In the genomic region with DNA sequence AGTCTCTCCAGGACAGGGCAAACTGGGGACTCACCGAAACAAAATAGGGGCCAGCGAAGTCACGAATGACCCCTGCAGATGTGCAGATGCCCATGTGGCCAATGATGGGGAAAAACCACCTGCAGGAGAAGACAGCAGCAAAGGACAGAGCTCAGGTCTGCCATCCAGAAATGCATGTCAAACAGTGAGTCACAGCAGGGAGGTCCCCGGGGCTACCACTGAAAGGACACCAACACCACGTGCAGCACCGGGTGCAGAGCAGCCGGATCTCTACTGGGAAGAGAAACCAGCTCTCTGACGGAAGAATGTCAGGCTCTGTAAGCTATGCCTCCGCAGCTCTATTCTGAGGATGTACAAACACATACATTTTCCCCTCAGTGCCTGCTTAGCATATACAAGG, we compare ENCODE assay signal across 27 mouse cellular contexts. TPM values are rescaled to one million over a fixed set of nuclear protein-coding genes. Genes with fewer than 3 reads are reported as not detected.
"Had no signal": no experiment of that assay in that cellular context is flagged by ENCODE, and none has a peak within 500 bp of the region (broad histone marks: within the 10 kb centered on the region; RNA-seq: fewer than 3 reads in every experiment).

No protein-coding gene starts in this region.

- H3K27ac ChIP-seq: kidney, postnatal 0 days; layer of hippocampus, adult 2 months; limb, embryonic 10.5 days; limb, embryonic 13.5 days; liver, embryonic 12.5 days; liver, embryonic 15.5 days; lung, embryonic 15.5 days; midbrain, embryonic 10.5 days; midbrain, embryonic 15.5 days; neural tube, embryonic 12.5 days; neural tube, embryonic 15.5 days; stomach, postnatal 0 days had no signal

- H3K4me3 ChIP-seq: layer of hippocampus, adult 2 months; limb, embryonic 10.5 days; limb, embryonic 13.5 days; liver, embryonic 12.5 days; liver, embryonic 15.5 days; lung, embryonic 15.5 days; megakaryocyte, embryonic 14.5 days; midbrain, embryonic 10.5 days; midbrain, embryonic 15.5 days; neural tube, embryonic 12.5 days; neural tube, embryonic 15.5 days had no signal

- DNase-seq: kidney, adult 9 months; kidney, postnatal 25 days; layer of hippocampus, adult 9-11 months; liver; lung, adult 18-20 months; lung, postnatal 10 days; lung, postnatal 36 days; right cerebral cortex, adult 18-20 months; right cerebral cortex, postnatal 14 days; right cerebral cortex, postnatal 4 days; thymus, adult 2 months; thymus, postnatal 14 days; thymus, postnatal 4 days had no signal

RNA-seq across cellular contexts. Expression of a gene that starts 58.6 kb away (rescaled TPM):
- polyA plus RNA-seq: liver, embryonic 12.5 days; liver, embryonic 15.5 days; stomach, embryonic 14.5 days; thymus, adult 2 months had no signal

RNA-seq across cellular contexts. Expression of a gene that starts 59.0 kb away (rescaled TPM):
- polyA plus RNA-seq: liver, embryonic 15.5 days had no signal
